Mouse (Mus musculus): ENCODE data around the gene 1700025G04Rik. TPM values are rescaled to one million over a fixed set of nuclear protein-coding genes. Genes with fewer than 3 reads are reported as not detected.

Gene 1700025G04Rik
- polyA plus RNA-seq, 2 experiments = 24.3 to 36.4 TPM

DNA sequence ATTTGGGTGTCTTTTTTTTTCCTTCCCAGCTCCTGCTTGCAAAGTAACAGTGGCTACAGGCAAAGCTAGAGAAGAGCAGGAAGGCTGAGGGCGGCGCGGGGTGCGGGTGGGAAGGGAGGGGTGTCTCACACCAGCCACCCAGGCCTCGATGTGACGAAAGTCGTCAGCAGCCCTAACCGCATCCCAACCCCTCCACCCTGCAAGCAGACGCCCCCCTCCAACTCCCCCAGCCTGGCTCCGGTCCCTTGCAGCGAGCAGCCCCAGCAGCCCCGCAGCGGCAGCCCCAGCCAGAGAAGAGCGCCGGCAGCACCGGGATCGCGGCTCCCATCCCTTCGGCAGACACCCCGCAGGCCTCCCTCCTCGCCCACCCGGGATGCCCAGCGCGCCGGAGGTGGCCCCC lies 399 bp downstream of the 1700025G04Rik start:
- Histone ChIP-seq H3K9me3 (ENCODE audit: control insufficient read depth, low read length) (no peaks in the 10 kb centered on the region), H3K36me3 (ENCODE audit: control insufficient read depth, insufficient read depth, low read length) (no peaks in the 10 kb centered on the region), H3K4me2 (replicated peaks; ENCODE audit: low read depth, low read length, severe bottlenecking) (peak overlapping the region; percentile 77)

GRCm38 (mm10) chr1:152088791-152089401 lies 1.0 kb downstream of the 1700025G04Rik start:
- peak overlapping the region; percentile 77 for H3K4me2 ChIP-seq (replicated peaks; ENCODE audit: low read depth, low read length, severe bottlenecking)
- H3K27ac ChIP-seq (replicated peaks; ENCODE audit: low read depth, low read length) = peak overlapping the region; percentile 88; the same call in 1 of the 2 replicates

More for the DNA sequence above, 399 bp downstream of the 1700025G04Rik start:
- no peaks in the 10 kb centered on the region for H3K27me3 ChIP-seq (ENCODE audit: control insufficient read depth, insufficient read depth, low read length)
- 2% methylated on average over 10 of the region's 25 CpGs for WGBS
- peak overlapping the region; percentile 90 for H3K4me3 ChIP-seq (replicated peaks; ENCODE audit: low read length)
- no peak for TF ChIP-seq POLR2A (IDR thresholded peaks at IDR 0.05; ENCODE audit: borderline replicate concordance, extremely low read depth, insufficient read depth, insufficient read length)
- peak overlapping the region; percentile 93 for H3K9ac ChIP-seq (ENCODE audit: low read depth, low read length, severe bottlenecking)
- ATAC-seq (ENCODE audit: low FRiP score, low read depth) (peak; percentile 11; the same call in 1 of the 2 replicates), DNase-seq (ENCODE audit: low spot score) (no peak)
- peak overlapping the region; percentile 88 for H3K27ac ChIP-seq (replicated peaks; ENCODE audit: low read depth, low read length)
- peaks cover 35% of the 10 kb centered on the region for H3K4me1 ChIP-seq (ENCODE audit: control insufficient read depth, insufficient read depth, low read length)

GRCm38 (mm10) chr1:152088030-152088429 lies 1.9 kb downstream of the 1700025G04Rik start:
- WGBS = 43% methylated on average over 5 of the region's 5 CpGs
- no peaks in the 10 kb centered on the region for H3K36me3 ChIP-seq (ENCODE audit: control insufficient read depth, insufficient read depth, low read length)
- H3K9ac ChIP-seq (ENCODE audit: low read depth, low read length, severe bottlenecking) = no peak overlapping the region
- peak overlapping the region; percentile 90 for H3K4me3 ChIP-seq (replicated peaks; ENCODE audit: low read length)
- no peak overlapping the region for H3K27ac ChIP-seq (replicated peaks; ENCODE audit: low read depth, low read length)
- DNase-seq (ENCODE audit: low spot score) (no peak), ATAC-seq (ENCODE audit: low FRiP score, low read depth) (no peak)
- no peaks in the 10 kb centered on the region for H3K9me3 ChIP-seq (ENCODE audit: control insufficient read depth, low read length)
- H3K4me1 ChIP-seq (ENCODE audit: control insufficient read depth, insufficient read depth, low read length) = peaks cover 43% of the 10 kb centered on the region
- H3K4me2 ChIP-seq (replicated peaks; ENCODE audit: low read depth, low read length, severe bottlenecking) = peak overlapping the region; percentile 77
- no peak for TF ChIP-seq POLR2A (IDR thresholded peaks at IDR 0.05; ENCODE audit: borderline replicate concordance, extremely low read depth, insufficient read depth, insufficient read length)
- H3K27me3 ChIP-seq (ENCODE audit: control insufficient read depth, insufficient read depth, low read length) = no peaks in the 10 kb centered on the region

More at GRCm38 (mm10) chr1:152088791-152089401, 1.0 kb downstream of the 1700025G04Rik start:
- Histone ChIP-seq H3K36me3 (ENCODE audit: control insufficient read depth, insufficient read depth, low read length) (no peaks in the 10 kb centered on the region), H3K4me3 (replicated peaks; ENCODE audit: low read length) (peak overlapping the region; percentile 90), H3K27me3 (ENCODE audit: control insufficient read depth, insufficient read depth, low read length) (no peaks in the 10 kb centered on the region), H3K9ac (ENCODE audit: low read depth, low read length, severe bottlenecking) (peak overlapping the region; percentile 93), H3K9me3 (ENCODE audit: control insufficient read depth, low read length) (no peaks in the 10 kb centered on the region), H3K4me1 (ENCODE audit: control insufficient read depth, insufficient read depth, low read length) (peaks cover 41% of the 10 kb centered on the region)
- ATAC-seq (ENCODE audit: low FRiP score, low read depth) = no peak
- peak; percentile 30 for DNase-seq (ENCODE audit: low spot score)
- WGBS = 3% methylated on average over 16 of the region's 16 CpGs
- no peak for TF ChIP-seq POLR2A (IDR thresholded peaks at IDR 0.05; ENCODE audit: borderline replicate concordance, extremely low read depth, insufficient read depth, insufficient read length)

- no peak for DNase-seq (ENCODE audit: low spot score)
- no peak for ATAC-seq (ENCODE audit: low FRiP score, low read depth)
- Histone ChIP-seq H3K4me1 (ENCODE audit: control insufficient read depth, insufficient read depth, low read length) (peaks cover 43% of the 10 kb centered on the region), H3K4me3 (replicated peaks; ENCODE audit: low read length) (no peak overlapping the region), H3K9ac (ENCODE audit: low read depth, low read length, severe bottlenecking) (no peak overlapping the region), H3K27me3 (ENCODE audit: control insufficient read depth, insufficient read depth, low read length) (no peaks in the 10 kb centered on the region), H3K9me3 (ENCODE audit: control insufficient read depth, low read length) (no peaks in the 10 kb centered on the region), H3K27ac (replicated peaks; ENCODE audit: low read depth, low read length) (no peak overlapping the region), H3K4me2 (replicated peaks; ENCODE audit: low read depth, low read length, severe bottlenecking) (no peak overlapping the region), H3K36me3 (ENCODE audit: control insufficient read depth, insufficient read depth, low read length) (no peaks in the 10 kb centered on the region)
- TF ChIP-seq POLR2A (IDR thresholded peaks at IDR 0.05; ENCODE audit: borderline replicate concordance, extremely low read depth, insufficient read depth, insufficient read length) = no peak
- WGBS = 75% methylated on average over 3 of the region's 3 CpGs
These were observed 3.0 kb downstream of the 1700025G04Rik start for GRCm38 (mm10) chr1:152086951-152087350.

DNA sequence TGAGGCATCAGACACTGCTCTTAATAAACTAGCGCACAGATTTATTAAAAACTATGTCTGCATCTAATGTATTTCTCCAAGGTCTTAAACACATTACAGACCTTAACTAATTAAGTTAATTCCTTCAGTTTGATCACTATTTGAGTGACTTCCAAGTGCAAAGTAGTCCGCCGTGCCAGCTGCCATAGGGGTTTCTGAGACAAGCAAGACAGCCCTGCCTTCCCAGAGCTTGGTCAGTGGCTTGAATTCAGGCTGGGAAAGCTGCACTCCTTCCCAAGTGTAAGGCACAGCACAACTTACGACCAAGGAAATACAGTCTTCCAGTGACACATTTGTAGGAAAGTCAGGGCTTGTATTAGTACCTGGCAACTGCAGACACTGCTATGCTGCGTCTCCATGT lies 4.4 kb downstream of the 1700025G04Rik start:
- no peak for TF ChIP-seq POLR2A (IDR thresholded peaks at IDR 0.05; ENCODE audit: borderline replicate concordance, extremely low read depth, insufficient read depth, insufficient read length)
- ATAC-seq (ENCODE audit: low FRiP score, low read depth) (no peak), DNase-seq (ENCODE audit: low spot score) (no peak)
- H3K4me2 ChIP-seq (replicated peaks; ENCODE audit: low read depth, low read length, severe bottlenecking) = peak overlapping the region; percentile 48; the same call in 1 of the 2 replicates
- WGBS = 64% methylated on average over 5 of the region's 5 CpGs
- H3K36me3 ChIP-seq (ENCODE audit: control insufficient read depth, insufficient read depth, low read length) = no peaks in the 10 kb centered on the region
- peak overlapping the region; percentile 68; the same call in 1 of the 2 replicates for H3K27ac ChIP-seq (replicated peaks; ENCODE audit: low read depth, low read length)
- peaks cover 43% of the 10 kb centered on the region for H3K4me1 ChIP-seq (ENCODE audit: control insufficient read depth, insufficient read depth, low read length)
- H3K27me3 ChIP-seq (ENCODE audit: control insufficient read depth, insufficient read depth, low read length) = no peaks in the 10 kb centered on the region
- H3K4me3 ChIP-seq (replicated peaks; ENCODE audit: low read length) = no peak overlapping the region
- H3K9ac ChIP-seq (ENCODE audit: low read depth, low read length, severe bottlenecking) = no peak overlapping the region
- H3K9me3 ChIP-seq (ENCODE audit: control insufficient read depth, low read length) = no peaks in the 10 kb centered on the region
